Mouse (Mus musculus): Measurements from ENCODE around the gene Creb3l1. TPM values are rescaled to one million over a fixed set of nuclear protein-coding genes. Genes with fewer than 3 reads are reported as not detected.
A peak's percentile ranks its signal among the peaks of the same experiment; 100 is the strongest.

Creb3l1 gene
- total RNA-seq, 2 experiments from 2014 or later, result 0.08 TPM; not detected in 1

GRCm38 (mm10) chr2:91950275-91951085 lies 73.8 kb downstream of the Creb3l1 start:
- no peak for ATAC-seq (replicated peaks; ENCODE audit: low FRiP score, poor library complexity, severe bottlenecking)

GRCm38 (mm10) chr2:91949411-91950274 lies 74.7 kb downstream of the Creb3l1 start:
- 0 out of 2 replicates have a peak, but pooled peaks have one; percentile 9 for ATAC-seq (replicated peaks; ENCODE audit: low FRiP score, poor library complexity, severe bottlenecking)

DNA sequence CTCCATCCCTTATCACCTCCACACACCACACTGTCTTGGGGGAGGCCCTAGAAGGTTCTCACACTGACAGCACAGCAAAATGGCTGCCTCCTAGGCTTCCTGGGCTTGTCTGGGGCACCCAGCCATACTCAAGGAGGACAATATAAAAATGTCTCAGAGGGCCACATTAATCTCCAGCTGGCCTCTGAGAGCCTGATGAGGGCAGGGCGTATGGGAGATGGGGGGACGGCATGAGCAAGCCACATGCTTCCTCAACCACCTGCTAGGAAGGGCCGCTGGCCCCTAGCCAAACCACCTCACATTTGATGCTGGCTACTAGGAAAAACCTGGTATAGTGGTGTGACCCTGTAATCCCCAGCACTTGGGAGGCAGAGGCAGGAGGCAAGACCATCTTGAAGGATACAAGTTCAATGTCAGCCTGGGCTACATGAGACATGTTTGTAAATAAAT lies 75.5 kb downstream of the Creb3l1 start:
- ATAC-seq (replicated peaks; ENCODE audit: low FRiP score, poor library complexity, severe bottlenecking), result peak; percentile 33

DNA sequence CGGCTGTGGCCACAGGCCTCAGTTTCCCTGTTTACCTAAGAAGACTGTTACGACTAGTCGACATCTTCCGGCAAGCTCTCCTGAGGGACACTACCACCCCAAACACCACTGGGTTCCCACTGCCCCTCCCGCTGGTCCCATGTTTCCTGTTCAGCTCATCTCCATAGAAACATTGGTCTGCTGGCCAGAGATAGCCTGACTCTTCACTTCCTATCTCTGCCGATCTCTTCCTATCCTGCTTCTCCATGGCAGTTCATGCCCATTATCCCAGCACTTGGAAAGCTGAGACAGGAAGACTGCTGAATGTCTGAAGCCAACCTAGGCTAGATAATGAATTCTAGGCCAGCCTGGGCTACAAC lies 76.2 kb downstream of the Creb3l1 start:
- peak; percentile 50 for ATAC-seq (replicated peaks; ENCODE audit: low FRiP score, poor library complexity, severe bottlenecking)

DNA sequence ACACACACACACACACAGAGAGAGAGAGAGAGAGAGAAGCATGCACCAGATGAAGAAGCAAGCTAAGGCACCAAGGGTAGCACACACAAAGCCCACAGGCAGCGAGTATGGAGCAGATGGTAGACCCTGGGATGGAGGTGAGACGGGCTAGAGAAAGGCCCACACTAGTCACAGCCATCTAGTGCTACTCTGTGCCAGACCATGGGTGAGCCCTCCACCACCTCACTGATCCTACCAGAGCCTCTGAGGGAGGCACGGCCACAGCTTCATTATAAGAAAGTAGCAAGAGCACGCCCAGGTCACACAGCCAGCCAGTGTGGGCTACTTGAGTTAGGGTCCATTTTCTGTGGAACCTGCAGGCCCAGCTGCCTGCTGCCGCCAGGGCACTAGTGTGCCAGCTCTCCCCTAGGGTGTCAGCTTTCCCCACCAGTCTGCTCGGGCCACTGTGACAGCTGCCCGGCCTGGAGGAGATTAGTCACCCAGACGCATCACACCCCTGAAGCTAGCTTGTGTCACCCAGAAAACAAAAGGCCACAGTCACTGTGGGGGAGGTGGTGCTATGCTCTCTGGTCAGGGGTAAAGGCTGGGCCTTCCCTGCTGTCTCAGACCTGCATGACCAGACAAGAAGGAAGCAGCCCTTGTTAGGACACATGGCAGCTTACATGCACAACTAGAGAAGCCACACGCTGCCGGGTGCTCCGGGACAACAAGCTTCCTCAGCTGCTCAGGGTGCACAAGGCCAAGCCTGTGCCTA lies 76.7 kb downstream of the Creb3l1 start:
- peak; percentile 53 for ATAC-seq (replicated peaks; ENCODE audit: low FRiP score, poor library complexity, severe bottlenecking)

- no peak for ATAC-seq (replicated peaks; ENCODE audit: low FRiP score, poor library complexity, severe bottlenecking)
Measured at GRCm38 (mm10) chr2:91946836-91947235, 77.5 kb downstream of the Creb3l1 start.

GRCm38 (mm10) chr2:91945483-91945882 lies 78.8 kb downstream of the Creb3l1 start, which contains the start of gene Gm9821:
Gene Gm9821, plus strand, starts transcription at chr2:91945703.
- no peak for ATAC-seq (replicated peaks; ENCODE audit: low FRiP score, poor library complexity, severe bottlenecking)

- peak; percentile 41 for ATAC-seq (replicated peaks; ENCODE audit: low FRiP score, poor library complexity, severe bottlenecking)
Measured at GRCm38 (mm10) chr2:91944170-91944950, 79.9 kb downstream of the Creb3l1 start.

DNA sequence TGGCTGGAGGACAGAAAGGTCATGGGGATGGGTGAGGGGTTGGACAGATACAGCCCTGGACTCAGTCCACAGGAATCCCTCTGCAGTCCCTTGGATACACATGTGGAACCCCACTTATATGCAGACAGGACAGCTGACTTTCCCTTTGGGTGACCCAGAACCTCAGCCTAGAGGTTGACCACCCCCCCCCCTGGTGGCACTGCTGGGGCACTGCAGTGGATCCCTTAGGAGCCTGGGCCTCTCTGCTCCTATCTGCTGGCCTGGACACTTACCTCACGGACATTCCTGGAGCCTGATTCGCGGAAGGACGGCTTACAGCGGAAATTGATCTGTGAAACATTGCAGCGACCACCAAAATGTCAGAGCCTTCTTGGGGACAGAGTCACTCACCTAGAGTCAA lies 81.9 kb downstream of the Creb3l1 start:
- no peak for ATAC-seq (replicated peaks; ENCODE audit: low FRiP score, poor library complexity, severe bottlenecking)

- no peak for ATAC-seq (replicated peaks; ENCODE audit: low FRiP score, poor library complexity, severe bottlenecking)
Measured at GRCm38 (mm10) chr2:91939303-91939935, 84.9 kb downstream of the Creb3l1 start.

DNA sequence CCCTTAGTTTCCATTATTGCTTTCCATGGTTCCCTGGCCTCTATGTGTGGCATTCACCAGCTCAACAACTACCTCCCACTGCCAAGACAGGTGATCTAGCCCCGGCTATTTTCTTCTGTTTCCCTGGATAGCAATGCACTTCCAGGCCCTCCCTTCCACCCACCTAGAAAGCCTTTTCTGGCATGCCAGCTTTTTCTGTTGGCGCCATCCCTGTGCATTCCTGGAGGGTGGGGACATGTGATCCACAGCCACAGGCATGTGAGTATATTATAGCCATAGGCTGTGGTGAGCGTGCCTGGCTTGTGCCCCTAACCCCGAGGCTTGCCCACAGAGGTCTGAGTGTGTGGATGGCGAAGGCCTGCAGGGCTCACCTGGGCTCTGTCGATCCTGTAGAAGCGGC lies 88.1 kb downstream of the Creb3l1 start:
- ATAC-seq (replicated peaks; ENCODE audit: low FRiP score, poor library complexity, severe bottlenecking), result no peak

GRCm38 (mm10) chr2:91934826-91935525 lies 89.3 kb downstream of the Creb3l1 start:
- ATAC-seq (replicated peaks; ENCODE audit: low FRiP score, poor library complexity, severe bottlenecking), result no peak

DNA sequence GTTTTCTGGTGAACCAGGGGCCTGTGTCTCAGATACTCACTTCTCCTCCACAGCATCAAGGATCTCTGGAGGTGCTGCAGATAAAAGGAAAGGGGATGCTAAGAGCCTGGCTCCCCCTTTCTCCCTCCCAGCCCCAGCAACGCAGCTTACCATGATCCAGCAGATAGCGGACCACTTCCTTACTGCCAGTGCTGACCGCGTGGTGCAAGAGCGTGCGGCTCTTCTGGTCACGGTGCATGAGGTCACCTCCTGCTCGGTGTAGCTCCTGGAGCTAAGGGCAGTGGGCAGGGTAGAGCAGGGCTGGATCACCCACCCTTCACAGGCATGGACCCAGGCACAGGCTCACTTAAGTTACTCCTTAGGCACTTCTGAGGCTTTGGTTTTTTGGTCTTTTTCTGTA lies 90.3 kb downstream of the Creb3l1 start:
- no peak for ATAC-seq (replicated peaks; ENCODE audit: low FRiP score, poor library complexity, severe bottlenecking)

DNA sequence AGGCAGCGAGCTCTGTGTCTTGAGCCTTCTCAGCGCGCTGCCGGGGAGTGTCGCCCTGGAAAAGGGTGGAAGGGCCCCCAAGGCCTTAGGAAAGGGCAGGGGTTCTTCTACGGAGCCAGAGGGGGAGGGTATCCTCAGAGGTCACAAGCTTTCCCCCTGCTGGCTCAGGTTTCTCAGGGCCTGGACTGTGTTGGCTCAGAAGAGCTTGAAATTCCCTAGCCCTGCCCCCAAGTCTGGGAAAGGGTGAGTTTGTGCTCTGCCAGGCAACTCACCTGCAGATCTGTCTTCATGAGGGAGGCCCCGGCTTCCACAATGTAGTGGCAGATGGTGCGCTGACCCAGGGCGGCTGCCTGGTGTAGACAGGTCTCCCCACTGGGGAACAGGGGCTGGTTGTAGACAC lies 90.8 kb downstream of the Creb3l1 start:
- no peak for ATAC-seq (replicated peaks; ENCODE audit: low FRiP score, poor library complexity, severe bottlenecking)

- ATAC-seq (replicated peaks; ENCODE audit: low FRiP score, poor library complexity, severe bottlenecking), result no peak
Measured at GRCm38 (mm10) chr2:91932737-91933350, 91.5 kb downstream of the Creb3l1 start.
